Mouse (Mus musculus) T-cell, adult 2 months (primary cell): ENCODE measurements around the gene Ptk7.
A peak's percentile ranks its signal among the peaks of the same experiment; 100 is the strongest.

Experiments used
- DNase-seq: peaks from one replicate; pipeline ENCODE4 v3.0.0; 2022; ENCODE audit warnings: low spot score

The Ptk7 gene

GRCm38 (mm10) chr17:46644152-46644805 is 15.0 kb upstream of the Ptk7 start:
- no peak for DNase-seq

GRCm38 (mm10) chr17:46642060-46642459 is 12.8 kb upstream of the Ptk7 start:
- no peak for DNase-seq

GRCm38 (mm10) chr17:46639929-46640328 is 10.6 kb upstream of the Ptk7 start:
- no peak for DNase-seq

- peak; percentile 56 for DNase-seq
Measured at GRCm38 (mm10) chr17:46636831-46637523, 7.7 kb upstream of the Ptk7 start.

- DNase-seq, result no peak
Measured at GRCm38 (mm10) chr17:46629685-46630441, 559 bp upstream of the Ptk7 start.

- DNase-seq, result no peak
Measured at GRCm38 (mm10) chr17:46628471-46628790, 873 bp downstream of the Ptk7 start.

GRCm38 (mm10) chr17:46627409-46627808 is 1.9 kb downstream of the Ptk7 start:
- DNase-seq, result no peak

GRCm38 (mm10) chr17:46624598-46624997 is 4.7 kb downstream of the Ptk7 start:
- DNase-seq, result no peak

GRCm38 (mm10) chr17:46623819-46624557 is 5.3 kb downstream of the Ptk7 start:
- no peak for DNase-seq

- DNase-seq, result no peak
Measured at GRCm38 (mm10) chr17:46622269-46622668, 7.0 kb downstream of the Ptk7 start.

- DNase-seq, result no peak
Measured at GRCm38 (mm10) chr17:46621324-46621723, 8.0 kb downstream of the Ptk7 start.

GRCm38 (mm10) chr17:46619683-46620357 is 9.5 kb downstream of the Ptk7 start:
- DNase-seq, result no peak

- no peak for DNase-seq
Measured at GRCm38 (mm10) chr17:46618769-46619682, 10.3 kb downstream of the Ptk7 start.

- DNase-seq, result no peak
Measured at GRCm38 (mm10) chr17:46618394-46618768, 10.9 kb downstream of the Ptk7 start.

- DNase-seq, result no peak
Measured at GRCm38 (mm10) chr17:46617799-46618198, 11.5 kb downstream of the Ptk7 start.

GRCm38 (mm10) chr17:46613229-46613628 is 16.1 kb downstream of the Ptk7 start:
- no peak for DNase-seq

- DNase-seq, result no peak
Measured at GRCm38 (mm10) chr17:46612820-46613219, 16.5 kb downstream of the Ptk7 start.

- DNase-seq, result no peak
Measured at GRCm38 (mm10) chr17:46612189-46612588, 17.1 kb downstream of the Ptk7 start.

GRCm38 (mm10) chr17:46611316-46611715 is 18.0 kb downstream of the Ptk7 start:
- DNase-seq, result no peak

GRCm38 (mm10) chr17:46609721-46610514 is 19.4 kb downstream of the Ptk7 start:
- DNase-seq, result no peak
